Mouse (Mus musculus): ENCODE data around the gene Mcpt4.

DNA sequence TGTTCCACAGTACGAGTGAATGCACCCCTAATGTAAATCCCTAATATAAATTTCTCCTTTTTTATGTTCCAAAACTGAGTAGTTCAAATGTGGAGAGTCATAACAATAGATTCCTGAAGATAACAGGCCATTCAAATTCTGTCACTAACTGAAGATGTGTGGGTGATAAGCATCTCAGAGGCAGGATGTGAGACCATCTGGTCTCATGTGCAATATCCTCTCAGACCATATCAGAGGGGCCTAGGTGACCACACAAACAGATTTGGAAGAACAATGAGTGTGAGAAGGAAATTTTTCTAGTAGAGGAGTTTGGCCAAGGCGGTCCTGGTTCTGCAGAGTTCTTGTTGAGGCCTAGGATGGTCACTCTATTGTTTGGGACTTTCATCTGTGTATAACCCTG lies 31.2 kb upstream of the Mcpt4 start:
- no peak for TF ChIP-seq RAD21 (IDR thresholded peaks at IDR 0.05; ENCODE audit: low read depth, low read length)
- no peak for TF ChIP-seq USF1 (IDR thresholded peaks at IDR 0.05; ENCODE audit: low read depth, low read length)
- no peak for TF ChIP-seq POLR2AphosphoS5 (IDR thresholded peaks at IDR 0.05; ENCODE audit: borderline replicate concordance, low read depth, low read length)
- no peak for TF ChIP-seq TAL1 (IDR thresholded peaks at IDR 0.05; ENCODE audit: low read length)
- TF ChIP-seq JUND (IDR thresholded peaks at IDR 0.05; ENCODE audit: low read depth, low read length) = no peak
- TF ChIP-seq POLR2A (IDR thresholded peaks at IDR 0.05; ENCODE audit: control insufficient read depth in 1 of 2, insufficient read depth in 1 of 2, low read depth in 1 of 2, low read length in 2 of 2, poor library complexity in 1 of 2) = no peak
- TF ChIP-seq ELF1 (IDR thresholded peaks at IDR 0.05; ENCODE audit: low read depth, low read length) = no peak

All from MEL (cell line).